9 mouse cellular contexts compared by ENCODE assay signal in the genomic region with DNA sequence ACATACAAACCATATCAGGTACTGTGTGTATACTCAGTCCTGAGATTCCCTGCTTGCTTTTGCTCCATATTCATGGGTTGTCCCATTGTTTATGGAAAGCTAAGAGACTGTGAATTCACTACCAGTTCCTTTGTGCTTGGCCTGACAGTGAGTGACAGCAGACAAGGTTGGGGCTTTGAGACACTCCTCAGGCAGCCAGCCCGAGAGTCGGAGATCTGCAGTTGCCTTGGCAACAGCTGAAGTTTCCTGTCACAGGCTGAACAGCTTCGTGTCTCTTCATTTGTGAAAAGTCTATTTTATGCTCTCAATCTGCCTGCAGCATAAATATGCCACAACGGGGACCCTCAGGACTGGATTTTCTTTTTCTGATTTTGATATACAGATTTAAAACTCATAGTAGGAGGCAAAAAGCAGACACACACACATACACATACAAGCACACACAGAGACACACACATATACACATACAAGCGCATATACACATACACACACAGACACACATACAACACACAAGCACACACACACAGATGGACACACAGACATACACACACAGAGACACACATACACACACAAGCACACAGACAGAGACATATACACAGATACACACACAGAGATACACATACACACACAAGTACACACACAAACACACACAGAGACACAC.
DNase-seq lines count a peak whose midpoint lies in the region; ATAC-seq and TF ChIP-seq lines count a peak whose summit lies in the region.
"Had no signal": no experiment of that assay in that cellular context is flagged by ENCODE, and none has a peak within 500 bp of the region (broad histone marks: within the 10 kb centered on the region; RNA-seq: fewer than 3 reads in every experiment).

No protein-coding gene starts in this region.

- H3K27me3 ChIP-seq in stomach, postnatal 0 days (ENCODE audit: control insufficient read depth, insufficient read depth, low read length): no peaks in the 10 kb centered on the region
- H3K27me3 ChIP-seq: stomach, embryonic 15.5 days had no signal

- no peak overlapping the region for H3K4me3 ChIP-seq in stomach, postnatal 0 days (ENCODE audit: low read depth, low read length)
- H3K4me3 ChIP-seq: stomach, embryonic 15.5 days had no signal

- no peak overlapping the region for H3K27ac ChIP-seq in stomach, postnatal 0 days (replicated peaks)
- H3K27ac ChIP-seq: stomach, embryonic 15.5 days had no signal

- no peak for ATAC-seq in CD4-positive, CD25-positive, alpha-beta regulatory T cell, adult 4 months
- no peak for ATAC-seq in stomach, postnatal 0 days (ENCODE audit: low FRiP score, low TSS enrichment)

- no peak for TF ChIP-seq EP300 in stomach, postnatal 0 days (optimal IDR thresholded peaks at IDR 0.05)

- no peak overlapping the region for H3K9ac ChIP-seq in stomach, postnatal 0 days (ENCODE audit: low read length)
- H3K9ac ChIP-seq: stomach, embryonic 15.5 days had no signal

- H3K4me1 ChIP-seq in stomach, postnatal 0 days (replicated peaks; ENCODE audit: control insufficient read depth, insufficient read depth): no peaks in the 10 kb centered on the region
- H3K4me1 ChIP-seq: stomach, embryonic 15.5 days had no signal

- DNase-seq in CD4-positive, CD25-positive, alpha-beta regulatory T cell, adult 2 months (ENCODE audit: low read depth, low spot score): peak; percentile 7
- DNase-seq in thymus, postnatal 25 days: peak; percentile 4
- DNase-seq in thymus, postnatal 36 days: no peak
- peak; percentile 7 to 26 for DNase-seq in left cerebral cortex, adult 8-10 months (ENCODE audit: low spot score in 2 of 2)
- DNase-seq in right cerebral cortex, adult 18-20 months: peak; percentile 33
- no peak for DNase-seq in cerebellum, adult 11 months
- no peak for DNase-seq in stomach, postnatal 0 days (ENCODE audit: low spot score)

- TF ChIP-seq CTCF in stomach, postnatal 0 days (IDR thresholded peaks at IDR 0.05; ENCODE audit: low read depth): no peak

- H3K36me3 ChIP-seq in stomach, postnatal 0 days (ENCODE audit: control insufficient read depth, insufficient read depth, low read length): no peaks in the 10 kb centered on the region
- H3K36me3 ChIP-seq: stomach, embryonic 15.5 days had no signal

- 34% methylated on average over 5 of the region's 5 CpGs for WGBS in stomach, postnatal 0 days

- H3K4me2 ChIP-seq in stomach, postnatal 0 days (replicated peaks; ENCODE audit: low read depth): no peak overlapping the region
- H3K4me2 ChIP-seq: stomach, embryonic 15.5 days had no signal

- no peaks in the 10 kb centered on the region for H3K9me3 ChIP-seq in stomach, postnatal 0 days (ENCODE audit: control insufficient read depth, low read length)
- H3K9me3 ChIP-seq: stomach, embryonic 15.5 days had no signal

Comparison
In these comparisons a context has a peak if more than half of its experiments do, and no peak if none do; other contexts are left out.
1. DNase-seq: peak in CD4-positive, CD25-positive, alpha-beta regulatory T cell, adult 2 months (single experiment), thymus, postnatal 25 days (single experiment), left cerebral cortex, adult 8-10 months (2 of 2) and right cerebral cortex, adult 18-20 months (single experiment); none in thymus, postnatal 36 days (0 of 2), cerebellum, adult 11 months (single experiment) and stomach, postnatal 0 days (single experiment).